Mouse (Mus musculus) heart, postnatal 14 days (tissue): ENCODE data around the gene Hoxc9. TPM values are rescaled to one million over a fixed set of nuclear protein-coding genes. Genes with fewer than 3 reads are reported as not detected.

Experiments
- DNase-seq, 2 experiments: peaks; one replicate each; pipeline ENCODE4 v3.0.0; 2021 to 2022
- intact Hi-C: fragments of 180-260 bp; cut with DNase I; formaldehyde crosslinking; loops from one replicate; pipeline ENCODE4 v1.15.1; 2025
- microRNA-seq, 2 experiments: library from miRNA; unstranded; fragments of <30 nt; microRNA quantifications; one replicate each; pipeline ENCODE4 v1.2.0; 2021 to 2022
- total RNA-seq, 2 experiments: library from RNA; stranded (reverse); gene quantifications; 2 replicates each; pipeline ENCODE4 v1.2.3; 2021

Gene Hoxc9
- total RNA-seq, 2 experiments from 2014 or later = not detected

GRCm38 (mm10) chr15:103014166-103015008, 38.1 kb downstream of the Hoxc9 start:
- intact Hi-C loops = loop anchor here (5.0 kb wide), 1 partner anchor 118 kb away; no protein-coding TSS in a partner anchor
- DNase-seq = no peak

GRCm38 (mm10) chr15:103015009-103015399, 38.8 kb downstream of the Hoxc9 start:
- intact Hi-C loops = no loop called here

GRCm38 (mm10) chr15:103015406-103016166, 39.3 kb downstream of the Hoxc9 start:
- intact Hi-C loops = no loop called here
- no peak for DNase-seq

More at GRCm38 (mm10) chr15:103015009-103015399, 38.8 kb downstream of the Hoxc9 start:
- DNase-seq = no peak

GRCm38 (mm10) chr15:103018636-103019035, 42.4 kb downstream of the Hoxc9 start, which contains the start of gene Hoxc4:
Hoxc4 (plus strand) TSS chr15:103018934.
- intact Hi-C loops = no loop called here
- no peak for DNase-seq

- DNase-seq = no peak
- intact Hi-C loops = no loop called here
Observed at GRCm38 (mm10) chr15:103020899-103021418, 44.7 kb downstream of the Hoxc9 start.

- intact Hi-C loops = no loop called here
Observed at GRCm38 (mm10) chr15:103021544-103021943, 45.3 kb downstream of the Hoxc9 start.

GRCm38 (mm10) chr15:103024131-103024530, 47.9 kb downstream of the Hoxc9 start:
- intact Hi-C loops = no loop called here
- DNase-seq = no peak

More at GRCm38 (mm10) chr15:103021544-103021943, 45.3 kb downstream of the Hoxc9 start:
- no peak for DNase-seq

- no peak for DNase-seq
- intact Hi-C loops = no loop called here
Observed at GRCm38 (mm10) chr15:103027266-103028235, 51.3 kb downstream of the Hoxc9 start.

- no peak for DNase-seq
- intact Hi-C loops = no loop called here
Observed at GRCm38 (mm10) chr15:103028916-103029512, 52.8 kb downstream of the Hoxc9 start.

- intact Hi-C loops = no loop called here
- DNase-seq = no peak
Observed at GRCm38 (mm10) chr15:103030142-103030541, 53.9 kb downstream of the Hoxc9 start.

- intact Hi-C loops = no loop called here
- no peak for DNase-seq
Observed at GRCm38 (mm10) chr15:103032167-103032566, 55.9 kb downstream of the Hoxc9 start.

- intact Hi-C loops = no loop called here
- DNase-seq = no peak
Observed at GRCm38 (mm10) chr15:103032646-103033575, 56.7 kb downstream of the Hoxc9 start.

- DNase-seq = no peak
- intact Hi-C loops = no loop called here
Observed at GRCm38 (mm10) chr15:103034043-103034806, 58.0 kb downstream of the Hoxc9 start.

Small RNAs within 50 kb of the gene (microRNA-seq; reads per million reads assigned to microRNA genes)
- gene Mir196a-2 (0.54 to 0.72 reads per million in 2 experiments), gene Mir615 (0.36 to 13.2 reads per million in 2 experiments)

Other genes starting within 250 kb of the Hoxc9 start
- not detected for gene Hoxc13, start 55.3 kb upstream of the Hoxc9 start, total RNA-seq
- not detected for gene Hoxc12, start 39.7 kb upstream of the Hoxc9 start, total RNA-seq
- gene Hoxc11, start 22.0 kb upstream of the Hoxc9 start, total RNA-seq = not detected
- gene Hoxc10, start 9.6 kb upstream of the Hoxc9 start, total RNA-seq = not detected
- not detected for gene Hoxc5, start 9.0 kb upstream of the Hoxc9 start, total RNA-seq
- not detected for gene Hoxc8, start 14.2 kb downstream of the Hoxc9 start, total RNA-seq
- not detected for gene Hoxc6, start 21.8 kb downstream of the Hoxc9 start, total RNA-seq
- under 1 TPM in 1 of 2 experiments, not detected in 1; 0.31 TPM for gene Hoxc4, start 42.5 kb downstream of the Hoxc9 start, total RNA-seq
- 10 to 100 TPM; 13.5 to 14.0 TPM for gene Smug1, start 190.7 kb downstream of the Hoxc9 start, total RNA-seq